Mouse (Mus musculus): ENCODE results near the gene Smim17. TPM values are rescaled to one million over a fixed set of nuclear protein-coding genes. Genes with fewer than 3 reads are reported as not detected.
"Not testable (repeated sequence)": the region's sequence is repeated elsewhere in the genome, so short reads cannot be mapped to it uniquely, and the experiment has no call there.

Smim17 gene
- 0.41 TPM in 1 of 2 replicates, not detected in the other for polyA plus RNA-seq (2015; fragmentation: Nextera tagmentation; extraction: Ambion mirVana)

DNA sequence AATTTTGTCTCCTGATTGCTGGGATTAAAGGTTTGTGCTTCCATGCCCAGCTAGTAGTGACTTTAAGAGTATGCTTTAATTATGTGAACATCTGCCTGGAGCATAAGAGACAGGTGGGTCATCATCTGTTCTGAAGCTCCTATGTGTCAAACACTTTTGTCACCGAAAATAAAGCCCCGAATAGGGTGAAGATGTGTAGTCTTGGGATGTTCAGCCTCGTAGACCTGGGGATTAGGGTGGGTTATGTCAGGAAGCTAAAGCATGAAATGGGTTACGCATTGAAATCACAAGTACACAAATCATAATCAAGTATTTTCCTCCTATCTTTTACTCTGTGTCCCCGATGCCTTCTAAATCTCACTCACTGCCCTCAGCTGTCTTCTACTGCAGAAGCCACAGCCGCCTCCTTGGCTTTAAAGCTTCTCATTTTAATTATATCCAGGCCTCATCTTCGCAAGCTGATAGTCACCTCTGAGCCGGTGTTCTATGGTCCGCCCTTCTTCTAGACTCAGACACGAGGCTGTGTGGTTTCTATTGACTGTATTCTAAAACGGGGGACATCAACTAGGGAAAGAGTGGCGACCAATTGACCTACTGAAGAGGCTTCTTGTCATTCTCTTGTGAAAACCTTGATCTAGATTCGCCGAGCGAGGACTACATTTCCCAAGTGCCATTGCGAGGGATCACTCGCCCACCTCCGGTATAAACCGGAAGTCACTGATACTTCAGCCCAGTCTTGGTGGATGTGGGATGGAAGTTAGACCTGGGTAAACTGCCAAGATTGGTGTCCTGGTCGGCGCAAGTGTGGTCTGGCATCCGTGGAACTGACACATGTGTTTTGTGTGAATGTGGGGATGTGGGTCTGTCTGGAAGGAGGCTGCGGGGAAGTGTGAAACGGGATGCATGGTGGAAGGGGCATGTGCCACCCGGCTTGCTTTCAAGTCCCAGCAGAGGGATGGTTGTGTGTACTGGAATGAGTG is at the start of gene Smim17:
Gene Smim17 (plus strand): TSS at position 720 of the 980 bp plus-strand sequence.
- Histone ChIP-seq H3K4me3 (peak within 1 kb of the TSS; percentile 52), H3K27me3 (no peaks in the 10 kb centered on the region), H3K36me3 (peaks cover 24% of the 10 kb centered on the region), H3K4me2 (replicated peaks) (peak within 1 kb of the TSS; percentile 69), H3K4me1 (no peaks in the 10 kb centered on the region), H3K9me3 (no peaks in the 10 kb centered on the region), H3K27ac (no peak within 1 kb of the TSS), H3K9ac (peak within 1 kb of the TSS; percentile 64)
- ATAC-seq (ENCODE audit: low FRiP score, low read depth), result peak; percentile 91
- 21% methylated on average over 25 of the region's 25 CpGs for WGBS

- Histone ChIP-seq H3K9ac (no peak overlapping the region), H3K4me1 (no peaks in the 10 kb centered on the region), H3K9me3 (no peaks in the 10 kb centered on the region), H3K27me3 (no peaks in the 10 kb centered on the region), H3K4me3 (no peak overlapping the region), H3K27ac (no peak overlapping the region), H3K4me2 (replicated peaks) (no peak overlapping the region), H3K36me3 (peaks cover 17% of the 10 kb centered on the region)
- 70% methylated on average over 2 of the region's 2 CpGs for WGBS
- no peak for ATAC-seq (ENCODE audit: low FRiP score, low read depth)
These were observed 40.4 kb upstream of the Smim17 start for GRCm38 (mm10) chr7:6358121-6358520.

DNA sequence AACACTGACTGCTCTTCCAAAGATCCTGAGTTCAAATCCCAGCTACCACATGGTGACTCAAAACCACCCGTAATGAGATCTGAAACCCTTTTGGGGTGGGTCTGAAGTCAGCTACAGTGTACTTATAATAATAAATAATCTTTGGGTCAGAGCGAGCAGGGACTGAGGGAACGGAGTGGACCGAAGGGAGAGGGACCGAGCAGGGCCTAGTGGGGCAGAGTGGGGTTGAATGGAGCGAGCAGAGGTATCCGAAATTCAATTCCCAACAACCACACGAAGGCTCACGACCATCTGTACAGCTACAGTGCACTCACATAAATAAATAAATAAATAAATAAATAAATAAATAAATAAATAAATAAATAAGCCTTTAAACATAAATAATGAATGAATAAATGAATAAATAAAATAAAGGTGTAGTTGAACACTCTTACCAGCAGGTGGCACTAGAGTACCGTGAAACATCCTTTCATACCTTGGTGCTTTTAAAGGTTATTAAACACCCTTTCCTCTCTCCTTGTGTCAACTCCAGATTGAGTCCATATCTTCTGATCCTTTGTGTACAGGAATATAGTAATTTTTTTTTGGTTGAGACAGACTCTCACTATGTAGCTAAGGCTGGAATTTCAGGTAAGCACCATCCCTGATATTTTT is 39.5 kb upstream of the Smim17 start:
- 54% methylated on average over 10 of the region's 10 CpGs for WGBS
- Histone ChIP-seq H3K27ac (no peak overlapping the region), H3K4me1 (peaks cover 5% of the 10 kb centered on the region), H3K4me3 (no peak overlapping the region), H3K36me3 (peaks cover 8% of the 10 kb centered on the region), H3K9ac (no peak overlapping the region), H3K4me2 (replicated peaks) (no peak overlapping the region), H3K27me3 (no peaks in the 10 kb centered on the region), H3K9me3 (no peaks in the 10 kb centered on the region)
- no peak for ATAC-seq (ENCODE audit: low FRiP score, low read depth)

- H3K4me2 ChIP-seq (replicated peaks), result no peak overlapping the region
- no peaks in the 10 kb centered on the region for H3K9me3 ChIP-seq
- H3K36me3 ChIP-seq, result no peaks in the 10 kb centered on the region
- no peak overlapping the region for H3K27ac ChIP-seq
- ATAC-seq (ENCODE audit: low FRiP score, low read depth), result no peak
- H3K4me1 ChIP-seq, result peaks cover 8% of the 10 kb centered on the region
- no peak overlapping the region for H3K9ac ChIP-seq
- 10% methylated on average over 9 of the region's 9 CpGs for WGBS
- H3K4me3 ChIP-seq, result no peak overlapping the region
- no peaks in the 10 kb centered on the region for H3K27me3 ChIP-seq
These were observed 37.9 kb upstream of the Smim17 start for GRCm38 (mm10) chr7:6360477-6361060.

GRCm38 (mm10) chr7:6361756-6362155 is 36.8 kb upstream of the Smim17 start:
- peak overlapping the region; percentile 59 for H3K4me3 ChIP-seq
- 23% methylated on average over 7 of the region's 7 CpGs for WGBS
- peak overlapping the region; percentile 60 for H3K9ac ChIP-seq
- peaks cover 8% of the 10 kb centered on the region for H3K4me1 ChIP-seq
- H3K9me3 ChIP-seq, result no peaks in the 10 kb centered on the region
- peak overlapping the region; percentile 76 for H3K4me2 ChIP-seq (replicated peaks)
- no peak for ATAC-seq (ENCODE audit: low FRiP score, low read depth)
- no peaks in the 10 kb centered on the region for H3K36me3 ChIP-seq
- H3K27ac ChIP-seq, result peak overlapping the region; percentile 87
- H3K27me3 ChIP-seq, result no peaks in the 10 kb centered on the region

DNA sequence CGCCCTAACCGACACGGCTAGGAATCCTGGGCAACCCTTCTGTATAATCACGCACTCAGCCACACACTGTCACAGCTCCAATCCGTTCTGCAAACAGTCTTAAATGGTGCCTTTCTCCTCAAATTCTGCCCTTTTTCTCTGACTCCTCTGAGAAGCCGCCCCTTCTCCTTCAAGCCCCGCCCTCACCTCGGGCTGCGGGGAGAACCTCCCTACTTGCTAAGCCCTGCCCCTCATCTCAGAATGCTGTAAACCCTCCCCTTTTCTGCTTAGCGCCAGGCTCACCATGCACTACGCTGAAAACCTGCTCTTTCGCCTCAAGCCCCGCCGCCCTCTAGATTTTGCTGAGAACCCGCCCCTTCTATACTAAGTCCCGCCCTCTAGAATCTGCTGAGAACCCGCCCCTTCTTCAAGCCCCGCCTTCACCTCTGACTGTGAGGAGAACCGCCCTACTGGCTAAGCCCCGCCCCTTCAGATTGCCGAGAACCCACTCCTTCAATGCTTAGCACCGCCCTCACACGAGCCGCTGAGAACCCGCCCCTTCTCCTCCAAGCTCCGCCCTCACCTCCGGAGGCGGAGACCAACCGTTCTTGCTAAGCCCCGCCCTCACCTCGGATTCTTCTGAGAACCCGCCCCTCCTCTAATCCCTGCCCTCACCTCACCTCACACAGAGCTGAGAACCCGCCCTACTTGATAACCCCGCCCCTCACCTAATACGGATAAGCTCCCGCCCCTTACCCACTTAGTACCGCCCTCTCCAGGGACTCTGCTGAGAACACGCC is 36.1 kb upstream of the Smim17 start:
- Histone ChIP-seq H3K4me1 (peaks cover 8% of the 10 kb centered on the region), H3K9me3 (no peaks in the 10 kb centered on the region), H3K9ac (peak overlapping the region; percentile 60), H3K27ac (peak overlapping the region; percentile 87), H3K4me3 (peak overlapping the region; percentile 59), H3K27me3 (no peaks in the 10 kb centered on the region), H3K36me3 (no peaks in the 10 kb centered on the region), H3K4me2 (replicated peaks) (peak overlapping the region; percentile 76)
- peak; percentile 93 for ATAC-seq (ENCODE audit: low FRiP score, low read depth)
- WGBS, result 1% methylated on average over 38 of the region's 38 CpGs

DNA sequence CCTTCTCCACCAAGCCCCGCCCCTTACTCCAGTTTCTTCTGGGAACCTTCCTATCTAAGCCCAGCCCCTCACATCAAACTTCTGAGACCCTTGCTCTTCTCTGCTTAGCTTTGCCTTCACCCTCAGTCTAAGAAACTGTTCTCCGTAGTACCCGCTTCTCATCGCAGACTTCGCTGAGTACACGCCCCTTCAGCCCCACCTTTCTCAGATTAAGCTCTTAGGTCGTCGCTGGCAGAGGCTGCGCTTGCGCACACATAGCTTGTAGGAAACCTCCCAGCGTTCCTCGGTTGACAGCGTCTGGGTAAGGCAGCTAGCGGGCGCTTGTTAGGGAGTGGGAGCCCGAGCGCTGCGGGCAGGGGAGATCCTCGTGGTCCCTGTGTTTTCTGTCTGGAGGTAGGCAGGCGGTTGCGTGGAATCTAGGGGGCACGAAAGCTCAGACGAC is 35.4 kb upstream of the Smim17 start, which contains the start of gene Zfp78:
Gene Zfp78 (plus strand): TSS at position 234 of the 442 bp plus-strand sequence.
- H3K4me2 ChIP-seq (replicated peaks), result peak within 1 kb of the TSS; percentile 76
- no peaks in the 10 kb centered on the region for H3K9me3 ChIP-seq
- under 1% methylated on average over 23 of the region's 23 CpGs for WGBS
- no peaks in the 10 kb centered on the region for H3K36me3 ChIP-seq
- no peaks in the 10 kb centered on the region for H3K27me3 ChIP-seq
- peaks cover 8% of the 10 kb centered on the region for H3K4me1 ChIP-seq
- peak within 1 kb of the TSS; percentile 77 for H3K9ac ChIP-seq
- peak within 1 kb of the TSS; percentile 87 for H3K27ac ChIP-seq
- ATAC-seq (ENCODE audit: low FRiP score, low read depth), result peak; percentile 88
- H3K4me3 ChIP-seq, result peak within 1 kb of the TSS; percentile 59

- no peak overlapping the region for H3K4me3 ChIP-seq
- H3K4me1 ChIP-seq, result peaks cover 8% of the 10 kb centered on the region
- H3K27me3 ChIP-seq, result no peaks in the 10 kb centered on the region
- 68% methylated on average over 1 of the region's 1 CpGs for WGBS
- no peaks in the 10 kb centered on the region for H3K9me3 ChIP-seq
- H3K36me3 ChIP-seq, result no peaks in the 10 kb centered on the region
- no peak for ATAC-seq (ENCODE audit: low FRiP score, low read depth)
- no peak overlapping the region for H3K9ac ChIP-seq
- H3K4me2 ChIP-seq (replicated peaks), result no peak overlapping the region
- no peak overlapping the region for H3K27ac ChIP-seq
These were observed 33.8 kb upstream of the Smim17 start for GRCm38 (mm10) chr7:6364761-6365160.

DNA sequence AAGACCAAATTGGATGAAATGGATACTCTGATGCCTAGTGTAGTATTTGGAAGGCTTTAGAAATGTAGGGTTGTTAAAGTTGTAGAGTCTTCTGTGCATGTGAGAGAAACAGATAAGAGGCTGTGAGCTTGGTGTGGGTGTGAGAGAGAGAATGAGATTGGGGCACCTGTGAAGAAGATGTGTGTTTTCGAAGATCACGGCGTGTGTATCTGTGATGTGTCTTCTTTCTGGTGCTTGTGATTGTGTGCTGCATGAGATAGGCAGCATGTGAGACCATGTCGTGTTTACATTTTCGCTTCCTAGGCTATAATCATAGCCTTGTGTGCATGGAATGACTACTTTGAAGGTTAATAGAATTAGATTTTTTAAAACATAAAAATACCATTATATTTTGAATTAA is 31.3 kb upstream of the Smim17 start:
- ATAC-seq (ENCODE audit: low FRiP score, low read depth), result no peak
- no peaks in the 10 kb centered on the region for H3K27me3 ChIP-seq
- peaks cover 8% of the 10 kb centered on the region for H3K4me1 ChIP-seq
- H3K4me3 ChIP-seq, result no peak overlapping the region
- H3K9me3 ChIP-seq, result no peaks in the 10 kb centered on the region
- no peaks in the 10 kb centered on the region; the same call in 1 of the 2 replicates for H3K36me3 ChIP-seq
- no peak overlapping the region for H3K9ac ChIP-seq
- 90% methylated on average over 5 of the region's 5 CpGs for WGBS
- no peak overlapping the region for H3K4me2 ChIP-seq (replicated peaks)
- no peak overlapping the region for H3K27ac ChIP-seq

DNA sequence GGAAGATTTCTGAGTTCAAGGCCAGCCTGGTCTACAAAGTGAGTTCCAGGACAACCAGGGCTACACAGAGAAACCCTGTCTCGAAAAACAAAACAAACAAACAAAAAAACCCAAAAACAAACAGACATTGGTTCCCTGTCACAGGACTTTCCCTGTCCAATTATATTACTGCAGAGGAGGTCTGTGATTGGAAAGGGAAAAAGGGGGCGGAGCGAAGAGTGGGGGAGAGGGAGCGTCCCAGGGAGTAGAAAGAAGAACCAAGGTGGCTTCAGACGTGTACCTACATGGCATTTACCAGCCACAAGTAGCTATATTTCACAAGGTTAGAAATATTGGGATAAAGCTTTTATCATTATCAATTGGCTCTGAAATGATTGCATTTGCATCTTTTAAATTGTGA is 30.4 kb upstream of the Smim17 start:
- not testable (repeated sequence) for H3K4me3 ChIP-seq; H3K36me3 ChIP-seq; H3K9me3 ChIP-seq; H3K4me1 ChIP-seq; ATAC-seq (ENCODE audit: low FRiP score, low read depth); H3K9ac ChIP-seq; H3K4me2 ChIP-seq (replicated peaks); H3K27ac ChIP-seq; H3K27me3 ChIP-seq
- WGBS, result 81% methylated on average over 5 of the region's 5 CpGs

- no peak for ATAC-seq (ENCODE audit: low FRiP score, low read depth)
- H3K4me2 ChIP-seq (replicated peaks), result no peak overlapping the region
- H3K27me3 ChIP-seq, result no peaks in the 10 kb centered on the region
- no peaks in the 10 kb centered on the region; the same call in 1 of the 2 replicates for H3K36me3 ChIP-seq
- H3K4me3 ChIP-seq, result no peak overlapping the region
- no peaks in the 10 kb centered on the region for H3K4me1 ChIP-seq
- WGBS, result 88% methylated on average over 3 of the region's 3 CpGs
- H3K9me3 ChIP-seq, result no peaks in the 10 kb centered on the region
- H3K27ac ChIP-seq, result no peak overlapping the region
- H3K9ac ChIP-seq, result no peak overlapping the region
These were observed 29.1 kb upstream of the Smim17 start for GRCm38 (mm10) chr7:6369460-6369859.

Data from limb, embryonic 13.5 days (tissue).